Comparison of ENCODE assay signal across 19 mouse cellular contexts in genomic region chr7:68814823-68815666, GRCm38 (mm10).
A peak's percentile ranks its signal among the peaks of the same experiment; 100 is the strongest.
DNase-seq lines count a peak whose midpoint lies in the region; ATAC-seq and TF ChIP-seq lines count a peak whose summit lies in the region.
"Had no signal": no experiment of that assay in that cellular context is flagged by ENCODE, and none has a peak within 500 bp of the region (broad histone marks: within the 10 kb centered on the region; RNA-seq: fewer than 3 reads in every experiment).

No protein-coding gene starts in this region.

- peak; percentile 41 for DNase-seq in heart, adult 11 months
- DNase-seq in heart, postnatal 10 days: no peak
- DNase-seq in lung, embryonic 14.5 days: no peak
- DNase-seq in lung, postnatal 10 days: no peak
- DNase-seq: adrenal gland, adult 8-10 months; adrenal gland, postnatal 36 days; cerebellum, adult 11 months; cerebellum, adult 8-10 months; cerebellum, postnatal 36 days; gastrocnemius, postnatal 14 days; heart, postnatal 36 days had no signal

- H3K27ac ChIP-seq in lung, embryonic 14.5 days (ENCODE audit: low read depth): no peak overlapping the region
- no peak overlapping the region for H3K27ac ChIP-seq in stomach, embryonic 14.5 days (ENCODE audit: low read length)
- H3K27ac ChIP-seq in hindbrain, embryonic 13.5 days: no peak overlapping the region

- ATAC-seq in lung, embryonic 14.5 days (ENCODE audit: insufficient read depth): peak; percentile 73
- ATAC-seq in stomach, embryonic 14.5 days (ENCODE audit: insufficient number of reproducible peaks, insufficient read depth, low FRiP score, low read depth): peak; percentile 58; the same call in 1 of the 2 replicates
- ATAC-seq in cerebellum, adult (ENCODE audit: insufficient number of reproducible peaks, low FRiP score, low TSS enrichment): no peak
- no peak for ATAC-seq in hindbrain, embryonic 13.5 days (ENCODE audit: low FRiP score)
- ATAC-seq: forebrain, embryonic 16.5 days; hindbrain, embryonic 16.5 days; inflammation-experienced regulatory T-cells, adult 6 months had no signal

- intact Hi-C loops in heart, postnatal 10 days (cut with DNase I): no loop called here

- H3K36me3 ChIP-seq in lung, embryonic 14.5 days (ENCODE audit: insufficient read depth): no peaks in the 10 kb centered on the region
- H3K36me3 ChIP-seq in stomach, embryonic 14.5 days (ENCODE audit: control insufficient read depth, insufficient read depth, low read length): no peaks in the 10 kb centered on the region
- H3K36me3 ChIP-seq in hindbrain, embryonic 13.5 days: no peaks in the 10 kb centered on the region
- H3K36me3 ChIP-seq: heart, embryonic 12.5 days had no signal

- H3K4me1 ChIP-seq in lung, embryonic 14.5 days (ENCODE audit: insufficient read depth): no peaks in the 10 kb centered on the region
- H3K4me1 ChIP-seq in stomach, embryonic 14.5 days (ENCODE audit: control insufficient read depth, insufficient read depth, low read length): peaks cover 4% of the 10 kb centered on the region; the same call in 1 of the 2 replicates
- no peaks in the 10 kb centered on the region for H3K4me1 ChIP-seq in hindbrain, embryonic 13.5 days (replicated peaks)
- H3K4me1 ChIP-seq: heart, embryonic 12.5 days had no signal

- H3K27me3 ChIP-seq in lung, embryonic 14.5 days (ENCODE audit: insufficient read depth, low read length): 0 out of 2 replicates have a peak, but pooled peaks cover 7% of the 10 kb centered on the region
- no peaks in the 10 kb centered on the region for H3K27me3 ChIP-seq in stomach, embryonic 14.5 days (ENCODE audit: control insufficient read depth, insufficient read depth, low read length)
- no peaks in the 10 kb centered on the region for H3K27me3 ChIP-seq in hindbrain, embryonic 13.5 days
- H3K27me3 ChIP-seq: CH12.LX; heart, embryonic 12.5 days had no signal

- no peak overlapping the region for H3K9ac ChIP-seq in lung, embryonic 14.5 days
- H3K9ac ChIP-seq in stomach, embryonic 14.5 days (replicated peaks; ENCODE audit: low read depth, low read length): no peak overlapping the region
- no peak overlapping the region for H3K9ac ChIP-seq in hindbrain, embryonic 13.5 days
- H3K9ac ChIP-seq: heart, embryonic 12.5 days had no signal

- WGBS in lung, embryonic 14.5 days: 49% methylated on average over 15 of the region's 15 CpGs
- WGBS in stomach, embryonic 14.5 days: 69% methylated on average over 15 of the region's 15 CpGs
- 88% methylated on average over 15 of the region's 15 CpGs for WGBS in hindbrain, embryonic 13.5 days

- H3K9me3 ChIP-seq in lung, embryonic 14.5 days (ENCODE audit: low read depth, low read length): no peaks in the 10 kb centered on the region
- no peaks in the 10 kb centered on the region for H3K9me3 ChIP-seq in stomach, embryonic 14.5 days (ENCODE audit: control insufficient read depth, low read depth, low read length)
- no peaks in the 10 kb centered on the region for H3K9me3 ChIP-seq in hindbrain, embryonic 13.5 days
- H3K9me3 ChIP-seq: heart, embryonic 12.5 days had no signal

- TF ChIP-seq CTCF in lung, embryonic 14.5 days (IDR thresholded peaks at IDR 0.05; ENCODE audit: low read depth): no peak

- H3K4me3 ChIP-seq in lung, embryonic 14.5 days (ENCODE audit: low read depth, low read length): no peak overlapping the region
- H3K4me3 ChIP-seq in stomach, embryonic 14.5 days (ENCODE audit: low read depth, low read length): no peak overlapping the region
- H3K4me3 ChIP-seq in hindbrain, embryonic 13.5 days: no peak overlapping the region
- H3K4me3 ChIP-seq: heart, embryonic 12.5 days had no signal

- H3K4me2 ChIP-seq in lung, embryonic 14.5 days: no peak overlapping the region
- H3K4me2 ChIP-seq in stomach, embryonic 14.5 days (replicated peaks; ENCODE audit: low read depth, low read length): no peak overlapping the region
- no peak overlapping the region for H3K4me2 ChIP-seq in hindbrain, embryonic 13.5 days
- H3K4me2 ChIP-seq: heart, embryonic 12.5 days had no signal

Comparison
In these comparisons a context has a peak if more than half of its experiments do, and no peak if none do; other contexts are left out.
1. ATAC-seq: peak in lung, embryonic 14.5 days (single experiment) and stomach, embryonic 14.5 days (single experiment); none in cerebellum, adult (single experiment) and hindbrain, embryonic 13.5 days (single experiment).